Mouse (Mus musculus) embryonic facial prominence, embryonic 10.5 days (tissue): ENCODE measurements at regions not wholly inside any gene's neighbourhood (a gene's known extent, or its start where the extent isn't known, plus 50 kb on each side); places are given as distances from the start of the nearest gene placed in this dataset.

Experiments used
- DNase-seq: peaks from one replicate; pipeline ENCODE4 v3.0.0-alpha.2; 2017; ENCODE audit warnings: low spot score
- H3K27ac ChIP-seq: fragments of 300-500 bp; sonication (generic); replicated peaks from 2 replicates; pipeline ENCODE4 v1.5.1; 2016; ENCODE audit warnings: mild to moderate bottlenecking
- H3K27me3 ChIP-seq: fragments of 300-500 bp; sonication (generic); replicated peaks from 2 replicates; pipeline ENCODE4 v1.6.1; 2016; ENCODE audit warnings: low read depth, mild to moderate bottlenecking; ENCODE audit not compliant: poor library complexity, severe bottlenecking
- H3K36me3 ChIP-seq: fragments of 300-500 bp; sonication (generic); replicated peaks from 2 replicates; pipeline ENCODE4 v1.6.1; 2016; ENCODE audit warnings: mild to moderate bottlenecking, moderate library complexity
- H3K4me1 ChIP-seq: fragments of 300-500 bp; sonication (generic); 2 replicates; pipeline ENCODE4 v1.6.1; 2016
- H3K4me3 ChIP-seq: fragments of 300-500 bp; sonication (generic); 2 replicates; pipeline ENCODE4 v1.5.1; 2016; ENCODE audit warnings: mild to moderate bottlenecking, moderate library complexity
- H3K9me3 ChIP-seq: fragments of 300-500 bp; sonication (generic); 2 replicates; pipeline ENCODE4 v1.6.1; 2016; ENCODE audit warnings: mild to moderate bottlenecking
- WGBS: fragments of 180-500 bp; shearing (Covaris S2); methylation state at CpG from one replicate; pipeline ENCODE4 v1.1.7; 2016; 5-methylcytosine and 5-hydroxymethylcytosine counted together

DNA sequence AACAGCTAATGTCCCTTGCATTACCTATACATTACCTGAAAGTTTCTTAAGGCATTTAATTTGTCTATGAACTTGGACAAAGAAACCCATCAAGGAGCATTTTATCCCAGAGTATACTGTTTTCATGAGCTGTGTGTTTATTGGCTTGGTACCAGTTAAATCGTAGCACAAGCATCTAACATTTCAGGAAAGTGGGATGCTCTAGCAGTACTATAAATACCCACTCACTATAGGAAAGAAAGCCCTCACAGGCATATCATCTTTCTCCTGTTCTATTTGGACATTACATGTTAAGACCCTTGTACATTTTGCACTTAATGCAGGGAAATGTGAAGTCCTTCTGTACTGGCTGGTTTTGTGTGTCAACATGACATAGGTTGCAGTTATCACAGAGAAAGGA lies 163.9 kb downstream of the Ptprc start:
- Histone ChIP-seq H3K4me1 (peaks cover 5% of the 10 kb centered on the region; the same call in 1 of the 2 replicates), H3K27ac (no peak overlapping the region), H3K27me3 (no peaks in the 10 kb centered on the region), H3K36me3 (no peaks in the 10 kb centered on the region), H3K9me3 (no peaks in the 10 kb centered on the region), H3K4me3 (no peak overlapping the region)
- DNase-seq, result no peak
- 87% methylated on average over 1 of the region's 1 CpGs for WGBS

DNA sequence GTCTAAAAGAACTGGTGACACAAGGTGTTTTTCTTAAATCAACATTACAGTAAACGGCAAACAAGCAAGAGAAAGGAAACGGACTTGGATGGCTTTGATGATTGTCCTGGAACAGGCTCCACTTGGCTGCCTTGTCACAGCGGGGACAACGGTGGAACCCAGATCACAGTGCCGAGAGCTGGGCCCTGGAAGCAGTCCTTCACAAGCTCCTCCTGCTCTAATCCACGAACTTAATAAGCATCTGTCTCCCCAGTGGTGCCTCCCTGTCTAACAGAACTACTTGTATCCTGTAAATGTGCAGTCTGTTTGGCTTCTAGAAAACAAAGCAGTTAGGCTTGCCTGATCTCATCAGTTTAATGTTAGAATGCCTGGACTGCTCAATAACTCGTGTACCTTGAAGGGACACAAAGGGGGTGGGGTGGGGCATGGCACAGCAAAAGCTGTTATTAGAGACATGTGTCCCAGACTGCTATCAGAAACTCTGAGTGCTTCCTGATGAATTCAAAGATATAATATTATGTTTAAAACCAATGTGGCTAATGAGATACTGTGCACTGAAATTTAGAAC lies 164.5 kb downstream of the Ptprc start:
- peaks cover 5% of the 10 kb centered on the region; the same call in 1 of the 2 replicates for H3K4me1 ChIP-seq
- no peak for DNase-seq
- no peaks in the 10 kb centered on the region for H3K36me3 ChIP-seq
- no peaks in the 10 kb centered on the region for H3K9me3 ChIP-seq
- H3K27ac ChIP-seq, result peak overlapping the region; percentile 40; the same call in 1 of the 2 replicates
- 64% methylated on average over 7 of the region's 7 CpGs for WGBS
- H3K27me3 ChIP-seq, result no peaks in the 10 kb centered on the region
- H3K4me3 ChIP-seq, result no peak overlapping the region

DNA sequence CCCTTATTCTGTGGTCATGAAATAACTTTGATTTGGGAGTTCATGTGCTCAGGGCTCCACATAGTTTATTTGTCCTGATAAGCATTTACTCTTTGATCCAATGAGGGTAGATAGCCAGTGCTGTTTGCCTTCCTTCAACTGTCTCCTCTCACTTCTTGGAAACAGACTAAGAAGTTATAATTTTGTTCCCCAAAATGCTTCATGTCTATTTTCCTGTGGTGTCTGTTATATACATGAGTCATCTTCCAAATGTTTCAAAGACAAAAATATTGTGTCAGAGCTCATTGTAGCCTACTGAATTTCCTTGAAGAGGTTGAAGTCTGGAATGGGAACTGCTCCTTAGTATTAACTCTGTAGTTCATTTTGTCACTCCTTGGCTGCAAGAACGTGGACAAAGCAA lies 168.7 kb downstream of the Ptprc start:
- H3K4me1 ChIP-seq, result peaks cover 5% of the 10 kb centered on the region; the same call in 1 of the 2 replicates
- no peak overlapping the region for H3K4me3 ChIP-seq
- no peaks in the 10 kb centered on the region for H3K36me3 ChIP-seq
- no peaks in the 10 kb centered on the region for H3K27me3 ChIP-seq
- H3K27ac ChIP-seq, result no peak overlapping the region
- H3K9me3 ChIP-seq, result no peaks in the 10 kb centered on the region
- WGBS, result 56% methylated on average over 1 of the region's 1 CpGs
- DNase-seq, result no peak

DNA sequence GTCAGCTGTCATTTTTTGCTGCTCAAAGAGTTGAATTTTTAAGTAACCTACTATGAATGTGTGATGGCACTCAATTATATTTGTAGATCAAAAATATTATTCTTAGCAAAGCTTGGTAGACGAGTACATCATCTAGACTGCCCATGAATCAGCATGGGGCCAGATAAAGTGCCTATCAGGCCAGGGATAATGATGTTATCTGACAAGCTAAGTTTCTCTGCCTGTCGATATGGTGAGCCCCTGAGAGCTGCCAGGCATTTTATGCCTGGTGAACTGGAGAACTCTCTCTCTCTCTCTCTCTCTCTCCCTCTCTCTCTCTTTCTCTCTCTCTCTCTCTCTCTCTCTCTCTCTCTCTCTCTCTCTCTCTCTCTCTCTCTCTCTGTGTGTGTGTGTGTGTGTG lies 171.2 kb downstream of the Ptprc start:
- Histone ChIP-seq H3K9me3 (no peaks in the 10 kb centered on the region), H3K4me3 (no peak overlapping the region), H3K27ac (no peak overlapping the region), H3K36me3 (no peaks in the 10 kb centered on the region), H3K4me1 (no peaks in the 10 kb centered on the region), H3K27me3 (no peaks in the 10 kb centered on the region)
- DNase-seq, result no peak
- WGBS, result 64% methylated on average over 2 of the region's 2 CpGs

DNA sequence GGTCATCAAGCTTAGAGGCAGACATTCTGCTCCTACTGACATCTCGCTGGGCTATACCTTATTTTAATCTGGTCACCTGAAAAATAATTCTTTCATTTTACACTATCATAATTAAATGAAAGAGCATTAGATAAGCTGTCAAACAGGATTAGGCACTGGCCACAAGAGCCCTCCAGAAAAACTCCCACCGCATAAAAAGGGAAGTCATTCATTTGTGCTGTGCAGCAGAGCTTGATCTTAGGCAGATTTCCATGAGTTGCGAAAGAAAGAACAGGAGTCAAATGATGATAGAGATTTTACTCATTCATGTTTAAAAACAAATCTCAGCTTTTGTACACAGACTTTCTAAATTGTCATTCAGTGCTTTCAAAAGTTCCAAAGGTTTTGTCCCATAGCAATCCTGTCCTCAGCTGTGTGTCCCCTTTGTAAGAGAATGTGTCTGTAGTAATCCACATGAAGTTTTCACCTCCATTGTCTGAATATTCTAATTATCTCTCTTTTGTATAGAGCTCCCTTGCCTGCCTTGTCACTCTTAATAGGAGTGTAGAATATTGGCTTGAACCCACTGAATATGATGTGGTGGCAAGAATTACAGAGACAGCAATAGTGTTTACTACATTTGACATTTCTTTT lies 176.1 kb downstream of the Ptprc start:
- no peaks in the 10 kb centered on the region for H3K27me3 ChIP-seq
- WGBS, result 84% methylated on average over 3 of the region's 3 CpGs
- no peak overlapping the region for H3K27ac ChIP-seq
- no peaks in the 10 kb centered on the region for H3K4me1 ChIP-seq
- no peaks in the 10 kb centered on the region for H3K9me3 ChIP-seq
- no peak overlapping the region for H3K4me3 ChIP-seq
- H3K36me3 ChIP-seq, result no peaks in the 10 kb centered on the region
- DNase-seq, result no peak

DNA sequence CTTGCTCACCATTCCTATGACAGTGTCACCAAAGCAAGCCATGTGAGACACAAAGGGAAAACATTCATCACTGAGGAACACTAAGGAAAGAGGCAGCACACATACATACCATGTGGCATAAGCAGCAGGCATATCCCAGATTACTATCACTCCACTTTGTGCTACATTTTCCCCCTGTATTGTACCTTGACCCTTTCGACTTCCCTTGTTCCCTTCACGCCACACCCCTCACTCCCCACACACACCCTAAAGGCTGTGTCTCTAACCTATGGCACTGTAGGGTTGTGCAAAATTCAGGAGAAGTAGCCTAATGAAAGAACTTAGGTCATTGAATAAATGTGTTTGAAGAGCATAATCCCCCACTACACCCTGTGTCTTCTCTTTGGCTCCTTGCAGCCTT lies 179.5 kb downstream of the Ptprc start:
- 89% methylated on average over 2 of the region's 2 CpGs for whole genome bisulfite sequencing
- H3K4me1 ChIP-seq, result no peaks in the 10 kb centered on the region

DNA sequence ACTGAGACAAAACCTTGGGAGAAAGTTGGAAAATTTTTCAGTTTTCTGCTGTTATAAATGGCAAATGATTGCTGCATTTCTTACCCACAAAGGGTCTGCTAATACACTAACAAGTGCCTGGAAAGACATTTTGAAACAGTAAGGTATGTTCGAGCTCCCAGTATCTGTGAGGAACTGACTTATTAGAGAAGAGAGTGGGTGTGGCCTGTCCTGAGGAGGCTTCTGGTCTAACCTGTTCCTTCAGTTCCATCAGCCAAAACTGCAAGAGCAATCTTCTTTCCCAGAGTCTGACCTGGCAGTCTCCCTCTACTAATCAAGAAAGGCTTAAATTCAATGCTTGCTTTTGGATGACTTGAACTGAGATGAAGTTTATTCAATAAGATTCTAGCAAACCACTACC lies 183.6 kb downstream of the Ptprc start:
- no peak for DNase-seq
- Histone ChIP-seq H3K27ac (no peak overlapping the region), H3K27me3 (no peaks in the 10 kb centered on the region), H3K36me3 (no peaks in the 10 kb centered on the region), H3K4me1 (no peaks in the 10 kb centered on the region), H3K9me3 (no peaks in the 10 kb centered on the region), H3K4me3 (no peak overlapping the region)
- 90% methylated on average over 1 of the region's 1 CpGs for WGBS

More for the DNA sequence above, 179.5 kb downstream of the Ptprc start:
- Histone ChIP-seq H3K9me3 (no peaks in the 10 kb centered on the region), H3K27ac (no peak overlapping the region), H3K36me3 (no peaks in the 10 kb centered on the region), H3K4me3 (no peak overlapping the region), H3K27me3 (no peaks in the 10 kb centered on the region)
- DNase-seq, result no peak

DNA sequence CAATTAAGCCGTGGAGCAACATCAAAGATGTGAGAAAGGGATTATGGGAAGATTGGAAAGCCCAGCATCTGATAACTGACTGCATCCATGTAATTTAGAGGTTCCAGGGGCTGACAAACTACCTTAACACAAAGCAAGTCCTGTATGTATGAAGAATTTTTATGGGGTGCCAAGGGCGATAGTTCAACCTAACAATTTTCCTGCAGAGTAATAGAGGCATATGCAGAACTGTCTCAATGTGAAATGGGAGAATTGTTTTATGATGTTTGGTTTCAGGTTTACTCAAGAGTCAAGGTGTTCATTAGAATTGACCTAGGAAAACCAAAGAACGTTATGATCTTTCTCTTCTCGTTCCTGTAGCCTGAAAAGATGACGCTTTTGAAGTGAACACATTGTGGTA lies 184.1 kb downstream of the Ptprc start:
- no peak for DNase-seq
- WGBS, result 91% methylated on average over 5 of the region's 5 CpGs
- H3K4me1 ChIP-seq, result no peaks in the 10 kb centered on the region

DNA sequence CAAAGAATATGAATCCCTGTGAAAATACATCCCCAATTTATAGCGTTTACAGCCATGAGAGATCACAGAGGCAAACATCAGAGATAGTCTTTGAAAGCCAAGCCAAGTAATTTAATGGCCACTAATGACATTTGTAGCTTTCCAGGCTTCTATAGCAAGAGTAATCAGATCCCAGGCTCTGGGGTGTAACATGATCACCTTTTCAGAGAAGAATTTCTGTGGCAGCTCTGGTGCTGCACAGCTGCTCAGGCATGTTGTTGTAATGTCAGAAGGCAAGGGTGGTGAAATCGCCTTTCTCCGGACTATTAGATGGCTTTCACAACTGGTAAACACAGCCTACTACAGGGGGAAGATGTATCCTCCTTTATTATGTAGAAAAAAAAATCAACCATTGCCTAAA lies 202.1 kb downstream of the Ptprc start:
- H3K27me3 ChIP-seq, result no peaks in the 10 kb centered on the region
- peaks cover 6% of the 10 kb centered on the region for H3K36me3 ChIP-seq
- no peaks in the 10 kb centered on the region for H3K9me3 ChIP-seq
- 29% methylated on average over 3 of the region's 3 CpGs for WGBS
- H3K4me1 ChIP-seq, result peaks cover 25% of the 10 kb centered on the region
- no peak overlapping the region for H3K4me3 ChIP-seq
- DNase-seq, result peak; percentile 56
- peak overlapping the region; percentile 48 for H3K27ac ChIP-seq

More for the DNA sequence above, 184.1 kb downstream of the Ptprc start:
- Histone ChIP-seq H3K4me3 (no peak overlapping the region), H3K27ac (no peak overlapping the region), H3K36me3 (no peaks in the 10 kb centered on the region), H3K27me3 (no peaks in the 10 kb centered on the region), H3K9me3 (no peaks in the 10 kb centered on the region)

DNA sequence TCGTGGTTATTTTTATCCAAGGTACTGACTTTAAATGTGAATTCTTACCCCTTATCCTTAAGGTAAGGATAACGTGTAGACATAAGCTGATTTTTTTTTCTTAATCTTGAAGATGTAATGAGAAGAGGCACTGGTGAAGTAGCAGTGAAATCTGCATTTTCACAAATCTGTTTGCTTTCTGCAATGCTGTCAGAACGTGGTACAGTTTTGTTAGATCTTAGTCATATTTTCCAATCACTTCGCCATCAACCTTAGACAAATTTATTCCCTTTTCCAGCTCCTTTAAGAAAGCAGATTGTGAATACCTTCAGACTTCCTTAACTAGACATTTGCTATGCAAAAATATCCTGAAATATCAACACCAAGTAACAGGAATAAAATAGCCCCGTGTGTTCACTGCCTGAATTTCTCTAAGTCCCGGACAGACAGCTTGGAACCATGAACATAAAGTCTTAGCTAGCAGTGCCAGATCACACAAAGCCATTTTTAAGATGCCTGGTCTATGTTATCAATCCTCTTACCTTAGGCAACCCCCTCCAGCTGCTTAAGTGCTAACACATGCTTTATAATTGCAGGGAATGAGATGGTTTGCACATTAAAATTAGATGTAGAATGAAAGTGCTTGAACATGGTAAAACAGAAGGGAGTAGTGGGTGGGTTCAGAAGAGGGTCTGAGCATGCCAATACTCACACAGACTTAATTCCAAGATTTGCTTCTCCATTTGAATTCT lies 202.7 kb downstream of the Ptprc start:
- H3K4me1 ChIP-seq, result peaks cover 25% of the 10 kb centered on the region

DNA sequence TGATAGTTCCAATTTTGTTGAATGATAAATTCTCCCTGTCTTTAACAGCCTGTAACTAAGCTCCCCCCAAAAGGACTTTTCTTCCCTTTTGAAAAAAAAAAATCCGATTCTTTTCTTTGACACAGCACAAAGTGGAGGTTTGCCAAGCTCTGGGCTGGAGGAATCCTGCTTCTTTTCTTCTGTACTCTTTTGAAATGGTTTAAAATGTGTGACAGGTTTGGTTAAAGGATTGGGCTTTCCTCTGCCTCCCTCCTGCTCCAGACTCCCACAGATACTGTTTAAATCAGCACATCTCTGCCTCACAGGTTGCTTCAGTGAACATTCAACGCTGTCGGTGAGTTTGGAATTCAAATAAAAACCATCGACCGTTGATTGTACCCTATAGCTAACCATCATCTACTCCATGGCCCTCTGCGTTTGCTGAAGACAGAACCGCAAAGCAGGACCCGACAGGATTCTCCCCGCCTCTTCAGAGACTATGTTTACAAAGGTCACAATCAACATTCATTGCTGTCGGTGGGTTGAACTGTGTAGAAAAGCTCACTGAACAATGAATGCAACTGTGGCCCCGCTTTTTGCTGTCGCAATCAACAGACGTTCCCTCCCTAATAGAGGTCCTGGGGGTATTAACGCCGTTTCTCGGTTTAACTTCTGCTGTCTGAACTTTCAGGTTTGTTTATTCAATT lies 209.2 kb downstream of the Ptprc start:
- H3K9me3 ChIP-seq, result no peaks in the 10 kb centered on the region
- peaks cover 49% of the 10 kb centered on the region for H3K36me3 ChIP-seq
- H3K27me3 ChIP-seq, result no peaks in the 10 kb centered on the region
- no peak overlapping the region for H3K27ac ChIP-seq
- WGBS, result 76% methylated on average over 16 of the region's 16 CpGs
- H3K4me3 ChIP-seq, result no peak overlapping the region
- 0 out of 2 replicates have a peak, but pooled peaks cover under 1% of the 10 kb centered on the region for H3K4me1 ChIP-seq
- no peak for DNase-seq

More for the DNA sequence above, 202.7 kb downstream of the Ptprc start:
- peaks cover 9% of the 10 kb centered on the region for H3K36me3 ChIP-seq
- no peaks in the 10 kb centered on the region for H3K9me3 ChIP-seq
- DNase-seq, result peak; percentile 16
- 69% methylated on average over 6 of the region's 6 CpGs for WGBS
- peak overlapping the region; percentile 48 for H3K27ac ChIP-seq
- H3K4me3 ChIP-seq, result no peak overlapping the region
- no peaks in the 10 kb centered on the region for H3K27me3 ChIP-seq

DNA sequence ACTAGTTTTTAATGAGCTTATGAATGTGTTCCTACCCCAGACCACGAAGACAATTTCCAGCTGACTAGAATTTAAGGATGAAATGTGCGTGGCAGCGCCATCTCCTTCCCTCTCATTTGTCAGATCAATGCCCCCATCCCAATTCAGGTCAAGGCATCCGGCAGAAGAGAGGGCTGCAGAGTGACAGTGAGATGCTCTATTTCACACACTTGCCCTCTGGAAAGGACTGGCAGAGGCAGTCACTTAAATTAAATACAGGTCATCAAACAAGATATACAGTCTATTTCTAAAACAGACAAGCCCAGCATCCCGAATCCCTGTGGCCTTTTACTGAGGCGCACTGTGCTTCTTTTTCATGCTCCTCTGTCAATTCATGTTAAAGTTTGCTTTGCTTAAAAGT lies 211.9 kb downstream of the Ptprc start:
- peaks cover 64% of the 10 kb centered on the region for H3K36me3 ChIP-seq
- no peak overlapping the region for H3K4me3 ChIP-seq
- DNase-seq, result no peak
- 84% methylated on average over 6 of the region's 6 CpGs for WGBS
- no peak overlapping the region for H3K27ac ChIP-seq
- H3K4me1 ChIP-seq, result no peaks in the 10 kb centered on the region
- H3K9me3 ChIP-seq, result no peaks in the 10 kb centered on the region
- no peaks in the 10 kb centered on the region for H3K27me3 ChIP-seq
